Mouse (Mus musculus): ENCODE data around the gene Gins3. TPM values are rescaled to one million over a fixed set of nuclear protein-coding genes. Genes with fewer than 3 reads are reported as not detected.
"Not testable (repeated sequence)": the region's sequence is repeated elsewhere in the genome, so short reads cannot be mapped to it uniquely, and the experiment has no call there.

The Gins3 gene
- total RNA-seq, 2 experiments from 2014 or later: 2.2 to 3.0 TPM

DNA sequence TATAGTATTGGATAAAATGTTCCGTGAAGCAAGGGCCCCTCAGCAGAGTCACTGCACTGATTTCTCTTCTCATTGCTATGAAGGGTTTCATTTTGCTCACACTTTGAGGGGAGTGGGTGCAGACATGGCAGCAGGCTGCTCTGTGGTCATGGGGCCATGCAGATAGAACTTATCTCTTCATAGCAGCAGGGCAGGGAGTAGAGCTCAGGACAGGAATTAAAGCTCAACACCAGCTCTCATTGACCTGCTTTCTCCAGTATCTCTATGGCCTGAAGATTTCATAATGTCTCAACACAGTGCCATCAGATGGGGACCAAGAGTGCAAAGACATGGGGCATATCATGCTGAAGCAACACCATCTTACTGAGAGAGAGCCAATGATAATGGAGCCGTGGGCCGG lies 15.0 kb downstream of the Gins3 start:
- DNase-seq (ENCODE audit: low spot score in 2 of 2): no peak

DNA sequence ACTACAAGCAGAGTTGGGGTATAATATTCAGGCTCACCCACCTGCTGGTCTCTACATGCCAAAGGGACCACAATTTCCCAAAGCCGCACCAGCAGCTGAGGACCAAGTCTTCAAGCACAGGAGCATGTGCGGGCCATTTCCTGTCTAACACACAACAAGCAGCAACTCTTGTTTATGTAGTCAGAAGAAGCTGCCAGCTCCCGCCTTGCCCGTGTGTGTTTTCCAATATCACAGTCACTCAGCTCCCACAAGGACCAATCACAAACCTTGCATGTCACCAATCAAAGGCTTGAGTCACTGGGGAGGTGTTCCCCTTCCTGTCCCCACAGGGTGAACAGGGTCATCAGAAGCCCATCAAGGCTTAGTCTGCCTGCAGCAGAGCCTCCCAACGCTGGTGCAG lies 20.1 kb downstream of the Gins3 start:
- no peak for DNase-seq (ENCODE audit: low spot score in 2 of 2)

DNA sequence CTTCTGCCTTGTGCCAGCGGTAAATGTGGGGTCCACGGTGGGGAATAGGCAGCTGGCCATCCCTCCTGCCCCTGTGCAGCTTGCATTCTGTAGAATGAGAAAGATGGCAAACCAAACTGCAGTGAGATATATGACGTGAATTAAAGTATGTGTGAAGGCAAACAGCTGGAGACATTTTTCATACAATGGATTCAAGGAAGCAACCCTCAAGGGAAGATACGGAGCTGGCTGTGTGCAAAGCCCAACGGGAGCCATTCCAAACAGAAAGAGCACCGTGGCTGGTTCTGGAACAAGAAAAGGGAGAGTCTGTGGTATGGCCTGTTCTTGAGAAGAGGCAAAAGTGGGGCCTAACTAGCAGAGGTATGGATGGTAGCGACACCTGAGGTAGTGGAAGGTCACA lies 22.6 kb downstream of the Gins3 start:
- no peak for DNase-seq (ENCODE audit: low spot score in 2 of 2)

DNA sequence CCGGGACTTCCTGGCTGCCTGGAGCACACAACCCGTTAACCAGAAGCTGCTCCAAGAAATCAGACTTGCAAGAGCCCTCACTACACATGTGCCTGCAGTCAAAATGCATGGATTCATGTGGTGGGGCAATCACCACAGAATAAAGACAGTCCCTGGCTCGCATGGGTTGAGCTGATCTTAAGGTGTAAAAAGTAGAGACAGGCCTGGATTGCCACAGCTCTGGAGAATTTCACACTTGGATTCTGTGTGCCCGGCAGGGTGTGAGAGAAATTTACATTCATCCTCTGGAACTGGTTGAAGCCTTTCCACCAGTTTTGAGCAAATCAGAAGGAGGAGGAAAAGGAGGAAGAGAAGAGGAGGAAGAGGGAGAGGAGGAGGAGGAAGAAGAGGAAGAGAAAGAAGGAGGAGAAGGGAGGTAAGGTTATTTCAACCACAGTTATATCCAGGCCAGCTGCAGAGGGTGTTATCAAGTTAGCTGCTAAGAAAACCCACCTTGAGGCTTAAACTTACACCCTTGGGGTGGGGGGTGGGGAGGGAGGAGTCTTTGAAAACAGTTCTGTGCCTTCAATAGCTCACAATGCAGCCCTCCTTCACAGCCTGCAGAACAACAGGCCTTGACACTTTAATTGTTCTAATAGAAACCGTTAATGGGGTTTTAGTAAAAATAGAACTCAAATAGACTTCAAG lies 23.2 kb downstream of the Gins3 start:
- no peak for DNase-seq (ENCODE audit: low spot score in 2 of 2)

DNA sequence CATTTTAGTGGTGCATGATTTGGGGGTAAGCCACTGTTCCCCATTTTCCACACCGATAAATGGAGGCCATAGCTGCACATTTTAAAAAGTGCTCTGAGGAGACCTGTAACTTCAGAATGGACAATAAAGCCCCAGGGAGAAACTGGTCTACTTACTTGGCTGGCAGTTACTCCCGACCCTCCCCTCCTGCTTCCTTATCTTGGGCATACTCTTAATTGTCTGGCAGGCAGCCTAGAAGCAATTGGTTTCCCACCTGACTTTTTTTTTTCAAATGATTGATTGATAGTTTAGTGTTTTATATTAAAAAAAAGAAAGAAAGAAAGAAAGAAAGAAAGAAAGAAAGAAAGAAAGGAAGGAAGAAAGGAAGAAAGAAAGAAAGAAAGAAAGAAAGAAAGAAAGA lies 24.3 kb downstream of the Gins3 start:
- DNase-seq (ENCODE audit: low spot score in 2 of 2): no peak

DNA sequence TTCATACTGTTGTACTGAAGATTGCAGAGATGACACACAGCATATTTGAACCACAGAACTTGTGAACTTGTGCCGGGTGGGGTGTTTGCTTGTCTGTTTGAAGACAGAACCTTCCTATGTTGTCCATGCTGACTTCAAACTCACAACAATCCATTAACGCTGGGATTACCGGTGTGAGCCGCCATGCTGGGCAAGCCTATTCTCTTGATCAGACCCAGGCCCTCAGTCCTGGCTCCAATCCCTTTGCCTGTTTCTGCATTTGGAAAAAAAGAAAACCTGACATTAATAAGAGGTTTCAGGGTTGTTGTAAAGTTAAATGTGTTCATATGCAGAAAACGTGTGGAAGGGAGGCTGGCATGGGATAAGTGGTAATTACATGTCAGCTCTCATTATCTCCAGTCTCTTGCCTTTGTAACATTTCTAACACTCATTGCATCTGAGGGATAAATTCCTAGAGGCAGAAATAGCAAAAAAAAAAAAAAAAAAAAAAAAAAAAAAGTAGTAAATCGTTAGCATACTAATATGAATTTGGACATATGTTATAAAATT lies 27.2 kb downstream of the Gins3 start:
- no peak for DNase-seq (ENCODE audit: low spot score in 2 of 2)

DNA sequence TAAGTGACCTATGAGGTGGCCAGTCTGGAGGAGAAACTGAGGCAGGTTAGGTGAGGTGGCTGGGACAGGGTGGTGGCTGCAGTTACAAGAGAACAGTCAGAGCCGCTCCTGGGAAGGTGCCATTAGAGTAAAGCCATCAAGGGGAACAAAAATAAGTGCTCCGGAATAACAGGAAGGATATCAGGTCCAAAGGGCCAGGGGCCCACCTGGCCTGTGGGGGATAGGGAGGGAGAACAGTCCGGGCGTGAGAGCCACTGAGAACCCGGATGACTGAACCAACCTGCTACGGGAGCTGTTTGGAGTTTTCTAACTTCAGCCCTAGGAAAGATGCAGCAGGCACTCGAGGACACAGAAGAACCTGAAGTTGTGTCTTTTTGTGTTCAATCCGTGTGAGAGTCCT lies 27.8 kb downstream of the Gins3 start:
- no peak for DNase-seq (ENCODE audit: low spot score in 2 of 2)

DNA sequence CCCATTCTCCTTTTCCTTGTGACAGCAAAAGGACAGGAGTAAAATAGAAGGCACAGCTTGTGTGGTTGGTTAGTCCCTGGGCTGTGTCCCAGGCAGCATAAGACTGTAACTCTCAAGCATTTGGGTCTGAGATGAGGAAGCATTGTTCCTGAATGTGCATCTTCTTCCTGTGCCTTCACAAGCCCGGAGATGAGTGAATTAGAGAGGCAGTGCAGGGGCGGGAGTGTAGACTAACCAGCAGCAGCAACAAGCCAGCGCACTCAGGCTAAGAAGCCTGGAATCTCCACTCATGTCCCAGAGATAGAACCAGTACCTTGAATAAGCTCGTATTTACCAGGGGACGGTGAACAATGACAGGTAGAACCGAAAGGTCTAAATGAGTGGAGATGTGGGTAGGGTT lies 28.3 kb downstream of the Gins3 start:
- no peak for DNase-seq (ENCODE audit: low spot score in 2 of 2)

DNA sequence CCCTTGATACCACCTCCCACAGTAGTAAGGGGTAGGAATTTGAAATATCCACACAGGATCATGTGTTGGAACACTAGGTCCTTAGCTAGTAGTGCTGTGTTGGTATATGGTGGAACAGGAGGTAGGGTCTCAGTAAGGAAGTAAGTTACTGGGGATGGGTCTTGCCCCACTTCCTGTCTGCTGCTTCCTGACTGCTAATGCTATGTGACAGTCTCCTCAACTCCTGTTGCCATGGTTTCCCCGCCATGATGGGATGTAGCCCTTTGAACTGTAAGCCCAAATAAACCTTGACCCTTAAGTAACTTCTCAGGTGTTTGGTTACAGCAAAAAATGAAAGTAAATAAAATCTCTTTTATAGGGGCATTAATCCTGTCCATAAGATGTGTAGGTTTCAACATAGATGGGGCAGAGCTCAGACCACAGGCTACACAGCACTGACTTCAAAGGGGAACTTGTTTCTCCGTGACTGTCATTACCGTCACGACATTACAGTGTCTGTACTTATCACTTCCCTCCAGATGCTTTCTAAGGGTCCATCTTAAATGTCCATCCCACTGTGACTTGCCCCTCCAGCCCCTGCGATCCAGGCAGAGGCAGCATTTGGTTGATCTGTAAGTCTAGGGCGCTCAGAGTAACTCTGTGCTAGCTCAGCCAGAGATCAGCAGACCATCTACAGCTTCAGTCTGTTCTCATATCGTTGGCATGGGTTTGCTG lies 29.8 kb downstream of the Gins3 start:
- DNase-seq (ENCODE audit: low spot score in 2 of 2): no peak

DNA sequence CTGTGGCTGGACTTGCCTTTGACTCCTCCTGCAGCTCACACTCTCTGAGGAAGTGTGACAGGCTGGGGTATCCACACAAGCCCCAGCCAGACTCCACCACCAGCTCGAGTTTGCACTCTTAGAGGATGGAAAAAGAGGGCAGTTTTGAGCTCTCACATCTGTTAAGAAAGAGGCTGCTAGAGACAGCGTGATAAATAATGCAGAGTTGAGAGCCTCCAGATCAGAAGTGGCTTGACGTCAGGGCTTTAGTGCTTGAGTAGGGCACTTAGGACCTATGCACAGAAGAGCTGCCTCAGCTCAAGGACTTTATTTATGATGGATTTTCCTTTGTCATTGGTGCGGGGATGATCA lies 30.3 kb downstream of the Gins3 start:
- no peak for DNase-seq (ENCODE audit: low spot score in 2 of 2)

DNA sequence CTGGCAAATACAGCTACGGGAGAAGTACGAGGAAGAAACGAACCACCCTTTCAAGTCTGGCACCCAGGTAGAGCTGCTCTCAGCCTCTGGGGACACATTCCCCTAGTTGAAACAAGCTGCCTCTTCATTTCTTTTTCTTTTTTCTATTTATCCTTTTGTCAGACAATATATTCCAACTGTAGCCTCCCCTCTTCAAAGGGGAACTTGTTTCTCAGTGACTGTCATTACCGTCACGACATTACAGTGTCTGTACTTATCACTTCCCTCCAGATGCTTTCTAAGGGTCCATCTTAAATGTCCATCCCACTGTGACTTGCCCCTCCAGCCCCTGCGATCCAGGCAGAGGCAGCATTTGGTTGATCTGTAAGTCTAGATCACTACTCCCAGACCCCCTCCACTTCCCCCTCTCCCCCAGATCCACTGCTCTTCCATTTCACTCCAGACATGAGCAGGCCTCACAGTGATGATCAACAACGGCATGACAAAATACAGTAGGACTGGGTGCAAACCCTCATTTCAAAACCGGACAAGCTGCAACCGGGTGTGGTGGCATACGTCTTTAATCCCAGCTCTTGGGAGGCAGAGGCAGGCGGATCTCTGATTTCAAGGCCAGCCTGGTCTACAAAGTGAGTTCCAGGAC lies 32.7 kb downstream of the Gins3 start:
- DNase-seq (ENCODE audit: low spot score in 2 of 2): not testable (repeated sequence)

DNA sequence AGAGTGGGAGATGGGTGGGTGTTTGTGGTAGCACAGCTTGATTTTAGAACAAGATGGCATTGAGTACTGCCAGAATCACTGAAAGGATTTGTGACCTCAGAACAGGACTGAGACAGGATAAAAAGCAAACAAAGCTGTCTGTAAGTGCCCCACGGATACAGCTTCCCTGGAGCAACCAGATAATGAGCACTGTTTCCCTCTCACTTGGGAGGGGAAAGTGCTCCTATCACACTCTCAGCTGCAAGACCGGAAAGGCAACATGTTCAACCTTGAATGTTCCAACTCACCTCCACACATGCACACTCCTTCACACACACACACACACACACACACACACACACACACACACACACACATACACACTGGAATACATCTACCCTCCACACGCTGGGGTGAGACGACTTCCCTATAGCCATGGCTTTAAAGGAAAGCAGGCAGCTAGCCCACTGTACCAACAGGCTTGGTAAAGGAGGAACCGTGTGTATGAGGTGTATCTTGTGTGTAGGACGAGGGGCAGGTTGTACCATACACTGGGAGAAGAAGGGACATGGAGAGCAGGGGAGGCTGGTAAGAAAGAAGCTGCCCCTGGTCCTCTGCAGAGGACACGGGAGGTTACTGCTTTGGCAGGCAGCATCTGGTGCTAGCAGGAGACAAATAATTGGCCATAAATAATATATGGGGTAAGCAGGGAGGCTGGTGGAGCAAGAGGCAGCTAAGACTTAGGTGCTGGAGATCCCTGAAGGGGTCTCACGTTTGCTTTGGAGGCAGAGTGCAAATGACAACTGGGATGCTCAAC lies 35.1 kb downstream of the Gins3 start:
- no peak for DNase-seq (ENCODE audit: low spot score in 2 of 2)

DNA sequence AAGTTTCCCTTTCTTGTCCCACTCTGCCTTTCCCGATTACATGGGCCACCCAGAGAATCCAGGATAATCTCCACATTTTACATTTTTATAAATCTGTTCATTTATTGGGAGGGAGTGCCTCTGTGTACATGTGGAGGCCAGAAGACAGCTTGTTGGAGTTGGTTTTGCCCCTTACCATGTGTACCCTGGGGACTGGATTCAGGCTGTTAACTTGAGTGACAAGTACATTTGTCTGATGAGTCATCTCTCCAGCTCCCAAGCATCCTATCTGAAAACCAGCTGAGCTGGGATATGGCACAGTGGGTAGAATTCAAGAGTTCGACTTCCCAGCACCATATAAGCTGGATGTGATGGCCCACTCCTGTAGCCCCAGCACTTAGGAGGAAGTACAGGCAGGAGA lies 36.7 kb downstream of the Gins3 start:
- DNase-seq (ENCODE audit: low spot score in 2 of 2): no peak

DNA sequence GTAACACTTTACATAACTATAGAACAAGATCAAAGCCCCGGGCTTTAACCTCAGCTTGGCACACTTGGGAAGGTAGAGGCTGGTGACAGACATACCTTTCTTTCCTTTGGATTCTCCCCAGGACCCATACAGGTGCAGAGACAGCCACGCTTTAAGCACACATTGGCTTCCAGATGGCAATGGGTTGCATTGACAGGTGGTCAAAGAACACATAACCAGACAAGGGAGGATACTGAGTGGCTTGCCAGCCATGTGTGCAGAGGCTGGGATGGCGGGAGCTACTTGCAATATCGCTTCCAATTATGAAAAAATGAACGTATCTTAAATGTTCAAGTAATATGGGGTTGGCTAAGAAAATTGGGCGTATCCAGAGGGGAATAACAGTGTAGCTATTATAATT lies 38.6 kb downstream of the Gins3 start:
- DNase-seq (ENCODE audit: low spot score in 2 of 2): peak in 1 of 2 experiments; percentile 60

DNA sequence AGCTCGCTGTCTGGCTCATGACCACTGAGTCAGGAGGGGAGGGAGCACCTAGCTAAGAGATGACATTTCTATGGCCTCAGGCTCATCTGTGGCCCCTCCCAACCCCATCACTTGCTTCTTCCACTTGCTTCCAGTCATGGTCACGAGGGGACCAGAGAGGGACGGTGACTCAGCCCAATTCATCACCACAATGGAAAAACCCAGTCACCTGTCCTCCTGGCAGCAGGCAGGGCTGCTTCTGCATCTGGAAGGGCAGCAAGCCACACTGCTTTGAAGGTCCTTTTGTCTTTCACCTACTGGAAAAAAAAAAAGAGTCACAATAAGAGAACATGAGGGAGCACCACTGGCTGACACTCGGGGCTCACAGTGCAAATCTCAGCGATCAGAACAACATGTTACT lies 39.6 kb downstream of the Gins3 start:
- no peak for DNase-seq (ENCODE audit: low spot score in 2 of 2)

DNA sequence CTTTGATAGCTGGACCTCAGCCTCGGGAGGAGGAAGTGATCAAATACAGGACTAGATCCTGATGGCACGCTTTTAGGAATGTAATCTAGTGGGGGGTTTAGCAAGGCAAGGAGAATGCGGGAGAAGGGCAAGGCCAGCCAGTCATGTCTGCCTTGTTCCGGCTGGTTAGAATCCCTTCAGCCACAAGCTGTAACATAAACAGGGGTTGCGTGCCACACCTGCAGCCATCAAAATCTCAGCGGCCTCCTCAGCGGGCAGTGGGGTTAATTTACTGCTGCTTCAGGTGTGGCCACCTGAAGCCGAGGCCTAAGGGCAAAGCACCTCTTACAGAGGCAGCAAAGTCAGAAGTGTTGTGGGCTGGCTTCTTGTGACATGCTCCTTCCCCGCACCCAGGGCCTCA lies 43.4 kb downstream of the Gins3 start, which contains the start of gene Ndrg4:
Gene Ndrg4 (plus strand): TSS at position 350 of the 400 bp plus-strand sequence.
- no peak for DNase-seq (ENCODE audit: low spot score in 2 of 2)

DNA sequence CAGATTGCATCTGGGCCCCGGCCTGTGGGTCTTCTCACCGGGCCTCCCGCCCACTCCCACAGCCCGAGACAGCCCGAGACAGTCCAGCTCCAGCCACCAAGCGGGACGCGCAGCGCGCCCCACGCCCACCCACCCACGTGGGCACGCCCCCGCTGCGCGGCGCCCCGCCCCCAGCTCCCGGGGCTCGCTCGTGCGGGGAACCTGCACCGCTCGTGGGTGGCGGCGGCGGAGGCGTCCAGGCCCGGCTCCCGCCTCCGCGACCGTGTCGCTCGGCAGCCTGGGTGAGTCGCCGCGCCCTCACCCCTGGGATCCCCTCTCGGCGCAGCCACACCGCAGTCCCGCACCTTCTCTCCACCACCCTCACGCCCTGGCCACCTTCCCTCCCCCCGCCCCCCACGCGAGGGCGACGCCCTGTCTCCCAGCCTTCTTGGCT lies 44.4 kb downstream of the Gins3 start:
- DNase-seq (ENCODE audit: low spot score in 2 of 2): no peak

DNA sequence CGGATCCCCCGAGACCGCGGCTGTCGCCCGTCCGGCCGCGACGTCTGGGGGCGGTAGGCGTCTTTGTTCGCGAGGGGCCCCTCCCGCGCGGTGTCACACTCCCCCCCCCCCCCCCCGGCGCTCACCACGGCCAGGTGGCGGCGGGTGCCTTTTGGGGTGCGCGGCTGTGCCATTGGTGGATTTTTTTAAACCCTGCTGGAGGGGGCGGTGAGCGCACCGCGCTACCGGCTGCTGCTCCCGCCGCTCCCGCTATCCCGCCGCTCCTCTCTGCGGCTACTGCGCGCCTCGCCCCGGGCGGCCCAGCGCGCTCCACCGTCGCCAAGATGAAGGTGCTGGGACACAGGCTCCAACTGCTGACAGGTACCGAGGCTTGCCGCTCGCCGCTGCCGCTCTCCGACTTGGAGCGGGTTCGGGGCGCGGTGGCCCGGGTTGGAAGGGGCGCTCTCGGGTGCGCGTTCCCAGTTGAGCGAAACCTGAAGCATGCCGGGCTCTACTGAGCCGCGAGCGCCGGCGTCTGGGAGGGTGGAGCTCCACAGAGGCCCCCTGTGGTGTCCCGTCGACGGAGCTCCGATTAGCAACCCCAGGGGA lies 44.9 kb downstream of the Gins3 start:
- peak; percentile 56 to 74 for DNase-seq (ENCODE audit: low spot score in 2 of 2)

DNA sequence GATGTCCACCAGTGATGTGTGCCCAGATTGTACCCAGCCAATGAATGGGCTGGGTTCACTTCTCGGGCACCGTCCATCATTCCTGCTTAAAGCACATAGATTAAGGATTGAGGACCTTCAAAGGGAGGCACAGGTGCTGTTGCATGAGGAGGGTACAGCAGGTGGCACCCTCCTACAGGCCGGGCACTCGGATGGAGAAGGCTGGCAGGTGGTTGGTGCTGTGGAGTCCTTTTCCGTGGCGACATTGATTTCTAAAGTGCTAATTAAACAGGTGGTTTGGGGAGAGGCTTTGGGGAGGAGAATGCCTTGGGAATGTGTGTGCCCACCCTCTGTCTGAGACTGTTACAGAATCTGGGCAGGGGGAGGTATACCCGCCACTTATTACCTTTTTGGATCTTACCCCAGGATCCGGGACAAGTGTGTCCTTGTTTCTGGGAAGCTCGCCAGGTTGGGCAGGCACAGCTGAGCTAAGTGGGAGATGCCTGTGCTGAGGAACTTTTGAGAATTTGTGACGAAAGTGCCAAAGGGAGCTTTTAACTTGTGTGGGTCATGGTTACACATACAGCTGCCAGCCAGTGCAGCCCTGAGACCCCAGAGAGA lies 54.9 kb downstream of the Gins3 start:
- DNase-seq (ENCODE audit: low spot score in 2 of 2): peak in 1 of 2 experiments; percentile 75

DNA sequence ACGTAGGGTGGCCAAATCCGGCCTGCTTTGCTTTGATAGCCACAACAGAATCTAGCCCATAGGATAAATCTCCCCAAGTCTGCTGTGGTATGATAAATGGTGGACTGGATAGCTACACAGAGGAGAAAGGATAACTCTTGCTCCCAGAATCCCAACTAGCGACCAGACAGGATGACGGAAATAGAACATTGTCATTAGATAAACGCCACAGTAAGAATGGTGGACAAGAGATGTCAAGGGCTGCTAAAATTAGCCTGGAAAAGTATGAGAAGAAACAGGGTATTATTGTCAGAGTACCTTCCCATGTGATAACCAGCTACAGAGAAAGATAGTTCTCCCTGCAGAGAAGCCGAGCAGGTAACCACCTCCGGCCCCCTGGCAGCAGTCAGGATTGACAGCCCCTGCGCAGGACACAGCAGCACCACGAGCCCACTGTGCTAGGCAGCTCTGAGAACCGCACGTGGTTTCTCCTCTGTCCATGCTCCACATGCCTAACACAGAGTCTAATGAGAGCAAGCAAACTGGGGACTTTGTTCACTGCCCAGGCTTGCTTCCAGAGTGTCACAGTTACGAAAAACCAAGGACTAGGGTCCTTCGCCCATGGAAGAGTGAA lies 57.8 kb downstream of the Gins3 start:
- DNase-seq (ENCODE audit: low spot score in 2 of 2): no peak
